In the genomic region with DNA sequence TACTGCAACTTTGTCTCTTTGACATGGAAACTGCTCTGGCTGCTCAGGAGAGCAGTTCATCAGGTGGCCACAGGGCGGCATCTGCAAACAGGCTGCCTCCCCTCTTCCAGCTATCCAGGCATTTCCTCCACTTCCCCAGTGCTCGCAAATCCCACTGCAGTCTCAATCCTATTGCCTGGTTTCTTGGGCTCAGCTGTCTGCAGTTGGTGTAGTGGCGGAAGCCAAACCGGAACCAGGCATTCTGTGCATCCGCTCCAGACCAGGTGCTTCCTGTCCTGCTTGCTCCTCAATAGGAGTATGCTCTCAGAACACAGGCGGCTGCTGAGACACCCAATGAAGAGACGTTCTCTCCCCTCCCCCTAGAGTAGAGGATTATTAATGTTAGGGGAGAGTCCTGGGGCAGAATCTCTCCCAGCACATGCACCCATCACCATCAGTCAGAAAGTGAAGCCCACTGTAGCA, we compare ENCODE assay signal across 7 mouse cellular contexts. TPM values are rescaled to one million over a fixed set of nuclear protein-coding genes. Genes with fewer than 3 reads are reported as not detected.
DNase-seq lines count a peak whose midpoint lies in the region; ATAC-seq and TF ChIP-seq lines count a peak whose summit lies in the region.

No protein-coding gene starts in this region.

- H3K36me3 ChIP-seq in E14TG2a.4 (ENCODE audit: insufficient read depth, low read length), result peaks cover 55% of the 10 kb centered on the region
- peaks cover 28% of the 10 kb centered on the region for H3K36me3 ChIP-seq in heart, embryonic 16.5 days (ENCODE audit: control insufficient read depth, insufficient read depth)
- H3K36me3 ChIP-seq in lung, embryonic 16.5 days (ENCODE audit: control insufficient read depth, insufficient read depth, low read length), result peaks cover 21% of the 10 kb centered on the region

- no peaks in the 10 kb centered on the region for H3K9me3 ChIP-seq in E14TG2a.4 (ENCODE audit: low read length)
- no peaks in the 10 kb centered on the region for H3K9me3 ChIP-seq in heart, embryonic 16.5 days (replicated peaks; ENCODE audit: control insufficient read depth, low read length)
- H3K9me3 ChIP-seq in lung, embryonic 16.5 days (ENCODE audit: control insufficient read depth, low read length), result no peaks in the 10 kb centered on the region

- peaks cover 37% of the 10 kb centered on the region for H3K27me3 ChIP-seq in E14TG2a.4 (ENCODE audit: insufficient read depth, low read length)
- peaks cover 18% of the 10 kb centered on the region for H3K27me3 ChIP-seq in heart, embryonic 16.5 days (ENCODE audit: control insufficient read depth, insufficient read depth, low read length)
- no peaks in the 10 kb centered on the region; the same call in 1 of the 2 replicates for H3K27me3 ChIP-seq in lung, embryonic 16.5 days (ENCODE audit: control insufficient read depth, insufficient read depth, low read depth, low read length)

- ATAC-seq in erythroid progenitor cell, adult 5-6 weeks (replicated peaks; ENCODE audit: low FRiP score, poor library complexity, severe bottlenecking), result peak; percentile 48
- peak; percentile 43 for ATAC-seq in heart, embryonic 16.5 days (replicated peaks; ENCODE audit: extremely low read depth, insufficient read depth, low FRiP score)
- ATAC-seq in lung, embryonic 16.5 days (ENCODE audit: low read depth), result peak; percentile 51

- no peak overlapping the region for H3K4me3 ChIP-seq in E14TG2a.4 (replicated peaks; ENCODE audit: low read length)
- H3K4me3 ChIP-seq in heart, embryonic 16.5 days (ENCODE audit: low read length), result no peak overlapping the region
- no peak overlapping the region for H3K4me3 ChIP-seq in lung, embryonic 16.5 days (ENCODE audit: low read length)

- no peak overlapping the region for H3K4me2 ChIP-seq in heart, embryonic 16.5 days (ENCODE audit: low read depth, low read length)
- H3K4me2 ChIP-seq in lung, embryonic 16.5 days (ENCODE audit: low read depth, low read length), result no peak overlapping the region

- no peak overlapping the region for H3K9ac ChIP-seq in heart, embryonic 16.5 days (ENCODE audit: low read length)
- H3K9ac ChIP-seq in lung, embryonic 16.5 days (ENCODE audit: low read length), result no peak overlapping the region

- peaks cover 70% of the 10 kb centered on the region for H3K4me1 ChIP-seq in E14TG2a.4 (replicated peaks; ENCODE audit: low read depth, low read length)
- H3K4me1 ChIP-seq in heart, embryonic 16.5 days (ENCODE audit: control insufficient read depth, insufficient read depth, low read length), result peaks cover 27% of the 10 kb centered on the region
- H3K4me1 ChIP-seq in lung, embryonic 16.5 days (replicated peaks; ENCODE audit: control insufficient read depth, insufficient read depth, low read length), result peaks cover 22% of the 10 kb centered on the region

- H3K27ac ChIP-seq in heart, embryonic 16.5 days (ENCODE audit: low read length), result peak overlapping the region; percentile 78
- peak overlapping the region; percentile 85 for H3K27ac ChIP-seq in lung, embryonic 16.5 days (ENCODE audit: low read length)

- DNase-seq in adipocyte (ENCODE audit: low spot score), result peak; percentile 74
- peak; percentile 73 to 90 for DNase-seq in kidney, postnatal 25 days
- peak; percentile 56 to 57 for DNase-seq in spleen, adult 18-20 months

- TF ChIP-seq CTCF in E14TG2a.4 (conservative IDR thresholded peaks at IDR 0.05; ENCODE audit: low read length), result peak; percentile 80

- 51% methylated on average over 7 of the region's 7 CpGs for WGBS in heart, embryonic 16.5 days
- 45% methylated on average over 7 of the region's 7 CpGs for WGBS in lung, embryonic 16.5 days

RNA-seq across cellular contexts. Expression of a gene that starts 1.4 kb away (rescaled TPM):
- total RNA-seq in erythroid progenitor cell, adult 5-6 weeks (2015; ENCODE audit: low replicate concordance), result 98.7 and 109 TPM in 2 replicates
- total RNA-seq in erythroid progenitor cell, adult 5-6 weeks (2017; ENCODE audit: low replicate concordance), result 54.7 and 70.5 TPM in 2 replicates
- polyA plus RNA-seq in heart, embryonic 16.5 days (2015; fragmentation: Nextera tagmentation; extraction: Ambion mirVana), result 10.2 and 12.0 TPM in 2 replicates
- 11.4 and 12.5 TPM in 2 replicates for polyA plus RNA-seq in lung, embryonic 16.5 days (2015; fragmentation: Nextera tagmentation; extraction: Ambion mirVana)

RNA-seq across cellular contexts. Expression of a gene that starts 12.2 kb away (rescaled TPM):
- total RNA-seq in erythroid progenitor cell, adult 5-6 weeks (2015; ENCODE audit: low replicate concordance), result 24.3 and 25.6 TPM in 2 replicates
- 11.8 and 16.9 TPM in 2 replicates for total RNA-seq in erythroid progenitor cell, adult 5-6 weeks (2017; ENCODE audit: low replicate concordance)
- 11.7 and 14.4 TPM in 2 replicates for polyA plus RNA-seq in heart, embryonic 16.5 days (2015; fragmentation: Nextera tagmentation; extraction: Ambion mirVana)
- 16.9 and 19.5 TPM in 2 replicates for polyA plus RNA-seq in lung, embryonic 16.5 days (2015; fragmentation: Nextera tagmentation; extraction: Ambion mirVana)

RNA-seq across cellular contexts. Expression of a gene that starts 13.8 kb away (rescaled TPM):
- 7.9 and 13.4 TPM in 2 replicates for total RNA-seq in erythroid progenitor cell, adult 5-6 weeks (2015; ENCODE audit: low replicate concordance)
- total RNA-seq in erythroid progenitor cell, adult 5-6 weeks (2017; ENCODE audit: low replicate concordance), result 18.4 and 23.1 TPM in 2 replicates
- 43.2 and 46.7 TPM in 2 replicates for polyA plus RNA-seq in heart, embryonic 16.5 days (2015; fragmentation: Nextera tagmentation; extraction: Ambion mirVana)
- 54.7 and 58.8 TPM in 2 replicates for polyA plus RNA-seq in lung, embryonic 16.5 days (2015; fragmentation: Nextera tagmentation; extraction: Ambion mirVana)

RNA-seq across cellular contexts. Expression of a gene that starts 22.9 kb away (rescaled TPM):
- 12.2 and 21.6 TPM in 2 replicates for total RNA-seq in erythroid progenitor cell, adult 5-6 weeks (2015; ENCODE audit: low replicate concordance)
- 1.1 and 13.2 TPM in 2 replicates for total RNA-seq in erythroid progenitor cell, adult 5-6 weeks (2017; ENCODE audit: low replicate concordance)
- 3.1 and 4.7 TPM in 2 replicates for polyA plus RNA-seq in heart, embryonic 16.5 days (2015; fragmentation: Nextera tagmentation; extraction: Ambion mirVana)
- 3.1 and 3.7 TPM in 2 replicates for polyA plus RNA-seq in lung, embryonic 16.5 days (2015; fragmentation: Nextera tagmentation; extraction: Ambion mirVana)

RNA-seq across cellular contexts. Expression of a gene that starts 37.2 kb away (rescaled TPM):
- total RNA-seq in erythroid progenitor cell, adult 5-6 weeks (2015; ENCODE audit: low replicate concordance), result 10.9 and 16.2 TPM in 2 replicates
- total RNA-seq in erythroid progenitor cell, adult 5-6 weeks (2017; ENCODE audit: low replicate concordance), result 7.6 and 8.1 TPM in 2 replicates
- polyA plus RNA-seq in heart, embryonic 16.5 days (2015; fragmentation: Nextera tagmentation; extraction: Ambion mirVana), result 43.0 and 43.3 TPM in 2 replicates
- 83.2 and 87.4 TPM in 2 replicates for polyA plus RNA-seq in lung, embryonic 16.5 days (2015; fragmentation: Nextera tagmentation; extraction: Ambion mirVana)
